Mouse (Mus musculus) gastrocnemius, postnatal 14 days (tissue): ENCODE results near the gene Rarg. TPM values are rescaled to one million over a fixed set of nuclear protein-coding genes. Genes with fewer than 3 reads are reported as not detected.

Source experiments
- DNase-seq: peaks from one replicate; pipeline ENCODE4 v3.0.0; 2021; ENCODE audit warnings: mixed read lengths
- intact Hi-C: fragments of 180-260 bp; cut with DNase I; formaldehyde crosslinking; loops from one replicate; pipeline ENCODE4 v1.15.1; 2025; ENCODE audit warnings: low total_unique reads
- long read RNA-seq, 2 experiments: library from polyadenylated mRNA; stranded (forward); transcript quantifications; one replicate each; pipeline ENCODE4 v2.0.0; 2021
- total RNA-seq, 2 experiments: library from RNA; stranded (reverse); gene quantifications; 2 replicates each; pipeline ENCODE4 v1.2.3; 2021

Rarg gene
- 10 to 100 TPM; 12.9 to 13.2 TPM for total RNA-seq
- long read RNA-seq, experiment 1, partial matches to known transcripts = 1 of 5 reads
- long read RNA-seq, experiment 1, other reads (novel, unspliced or antisense) = 0 of 5 reads
- long read RNA-seq, experiment 2, partial matches to known transcripts = 3 of 8 reads
- long read RNA-seq, experiment 2, other reads (novel, unspliced or antisense) = 2 of 8 reads

DNA sequence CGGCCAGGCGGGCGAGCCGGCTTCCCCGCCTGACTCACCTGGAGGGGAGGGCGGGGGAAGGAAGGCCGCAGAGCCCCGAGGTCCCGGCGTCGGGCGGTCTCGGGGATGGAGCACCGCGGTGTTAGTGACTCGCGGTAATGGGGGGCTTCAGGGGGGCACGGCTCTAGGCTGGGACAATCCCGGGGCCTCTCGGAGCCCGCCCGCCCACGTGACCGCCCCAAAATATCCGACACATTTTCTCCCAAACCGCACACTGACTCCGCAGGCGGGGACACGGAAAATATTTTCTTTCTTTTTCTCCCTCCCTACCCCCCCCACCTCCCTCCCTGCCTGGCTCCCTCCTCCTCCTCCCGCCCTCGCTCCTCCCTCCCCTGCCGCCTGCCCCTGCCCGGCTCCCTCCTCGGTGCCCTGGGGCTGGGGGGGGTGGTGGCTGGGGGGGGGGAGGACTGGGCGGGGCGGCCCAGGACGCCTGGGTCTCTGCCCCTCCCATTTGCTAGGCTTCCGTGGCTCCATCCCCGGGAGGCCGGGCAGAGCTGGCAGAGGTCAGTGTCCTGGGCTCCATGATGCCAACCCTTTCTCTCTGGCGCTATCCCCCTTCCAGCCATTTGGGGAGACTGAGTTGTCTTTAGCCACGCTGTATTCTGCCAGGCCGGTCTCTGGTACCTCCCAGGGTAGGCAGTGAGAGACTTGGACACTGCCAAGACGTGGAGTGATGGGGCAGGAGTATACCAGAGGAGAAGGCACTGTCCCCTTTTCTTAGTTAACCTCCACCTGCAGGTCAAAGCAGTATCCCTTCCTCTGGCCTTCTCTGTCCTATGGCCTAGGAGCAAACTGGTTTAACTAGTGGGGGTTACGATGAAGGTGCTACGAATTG, at the start of gene Rarg:
TSS of gene Rarg (minus strand) at position 316 of the 874 bp plus-strand sequence.
- intact Hi-C loops = no loop called here
- DNase-seq = peak; percentile 52

GRCm38 (mm10) chr15:102302542-102302941, 45.2 kb upstream of the Rarg start:
- intact Hi-C loops = no loop called here
- DNase-seq = no peak

DNA sequence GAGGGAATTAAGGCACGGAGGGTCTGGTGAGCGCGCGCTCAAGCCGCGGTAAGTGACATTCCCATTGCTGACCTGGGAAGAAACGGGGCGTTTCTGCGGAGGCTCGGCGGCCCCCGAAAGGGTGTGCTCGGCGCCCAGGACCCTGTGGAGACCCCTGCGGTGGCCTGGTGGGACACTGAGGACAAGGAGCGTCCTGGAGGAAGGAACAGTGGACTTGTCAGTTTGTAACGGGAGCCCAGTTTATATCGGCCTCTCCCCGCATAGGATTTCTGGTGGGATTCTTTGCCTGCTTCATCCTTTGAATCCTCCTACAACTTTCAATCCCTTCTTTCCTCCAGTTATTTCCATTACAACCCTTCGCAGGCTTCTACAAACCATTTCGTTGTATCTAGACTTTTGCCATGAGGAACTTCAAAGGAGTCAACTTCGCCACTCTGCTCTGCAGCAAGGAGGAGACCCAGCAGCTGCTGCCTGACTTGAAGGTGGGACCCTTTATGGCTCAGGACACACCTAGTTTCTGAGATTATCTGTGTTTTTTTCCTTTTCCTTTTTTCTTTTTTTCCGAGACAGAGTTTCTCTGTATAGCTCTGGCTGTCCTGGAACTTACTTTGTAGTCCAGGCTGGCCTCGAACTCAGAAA, 39.2 kb upstream of the Rarg start:
- DNase-seq = no peak

GRCm38 (mm10) chr15:102295633-102296367, 38.5 kb upstream of the Rarg start, which contains the start of gene Espl1:
Gene Espl1 (plus strand): TSS chr15:102296266.
- intact Hi-C loops = no loop called here
- DNase-seq = peak; percentile 93

More for the DNA sequence above, 39.2 kb upstream of the Rarg start:
- intact Hi-C loops = no loop called here

DNA sequence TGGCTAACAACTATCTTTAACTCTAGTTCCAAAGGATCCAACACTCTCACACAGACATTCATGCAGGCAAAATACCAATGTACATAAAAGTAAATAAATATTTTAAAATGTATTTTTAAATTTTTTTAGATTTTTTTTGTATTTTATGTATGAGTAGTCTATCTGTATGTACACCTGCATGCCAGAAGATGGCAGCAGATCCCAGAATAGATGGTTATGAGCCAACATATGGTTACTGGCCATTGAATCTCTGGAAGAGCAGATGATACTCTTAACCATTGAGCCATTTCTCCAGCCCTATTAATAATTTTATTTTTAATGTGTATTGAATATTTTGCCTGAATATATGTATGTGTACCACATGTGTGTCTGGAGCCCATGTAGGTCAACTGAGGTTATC, 30.1 kb upstream of the Rarg start:
- no peak for DNase-seq

DNA sequence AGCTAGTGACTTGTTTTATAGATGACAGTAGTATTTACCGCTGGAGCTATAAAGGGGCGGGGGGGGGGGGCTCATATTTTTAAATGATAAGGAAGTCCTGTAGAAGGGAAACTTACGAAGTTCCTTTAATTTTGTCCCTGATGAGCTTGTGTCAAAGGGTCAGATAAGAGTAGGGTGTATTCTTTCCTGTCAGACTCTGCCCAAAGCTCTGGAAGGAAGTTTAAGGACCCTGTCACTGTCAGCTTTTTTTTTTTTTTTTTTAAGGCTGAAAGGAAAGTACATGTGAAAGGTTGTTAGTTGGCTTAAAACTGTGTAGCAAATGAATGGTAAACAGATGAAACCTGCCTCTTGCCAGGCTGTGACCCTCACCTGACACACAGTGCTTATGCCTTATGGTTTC, 26.3 kb upstream of the Rarg start:
- DNase-seq = no peak
- intact Hi-C loops = no loop called here

More for the DNA sequence above, 30.1 kb upstream of the Rarg start:
- intact Hi-C loops = no loop called here

DNA sequence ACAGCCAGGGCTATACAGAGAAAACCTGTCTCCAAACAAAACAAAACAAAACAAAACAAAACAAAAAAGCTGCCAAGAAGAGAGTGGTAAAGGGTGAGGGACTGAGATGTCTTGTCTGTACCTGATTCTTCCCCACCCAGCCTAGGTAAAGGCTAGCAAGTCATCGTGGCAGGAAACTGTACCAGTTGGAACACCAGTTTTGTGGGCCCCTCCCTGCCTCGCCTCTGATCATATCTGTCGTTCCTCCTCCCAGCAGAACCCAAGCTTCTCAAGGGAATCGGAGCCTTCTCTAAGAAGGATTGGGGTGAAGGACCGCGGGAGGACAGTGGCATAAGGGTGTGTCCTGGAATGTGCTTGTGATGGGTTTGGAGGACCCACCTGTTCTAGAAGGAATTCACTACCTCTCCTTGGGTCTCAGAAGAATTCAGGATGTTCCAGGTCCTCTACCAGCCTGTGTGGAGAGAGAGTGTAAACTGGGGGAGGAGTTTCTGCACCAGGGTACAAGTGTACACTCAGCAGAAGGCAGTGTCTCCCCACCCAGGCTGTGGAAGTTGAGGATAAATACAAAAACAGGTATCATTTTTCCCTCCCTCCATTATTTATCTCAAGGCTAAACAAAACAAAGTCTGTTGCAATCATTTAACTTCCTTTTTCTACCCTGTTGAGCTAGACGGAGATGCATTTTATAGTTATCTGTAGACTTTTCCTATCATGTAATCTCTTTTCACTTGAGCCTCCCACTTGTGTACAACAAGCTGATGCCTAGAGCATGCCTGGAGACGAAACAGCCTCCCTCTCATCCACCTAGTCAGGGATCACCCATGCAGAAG, 25.4 kb upstream of the Rarg start:
- DNase-seq = no peak
- intact Hi-C loops = no loop called here

GRCm38 (mm10) chr15:102280623-102281022, 23.3 kb upstream of the Rarg start:
- DNase-seq = no peak
- intact Hi-C loops = no loop called here

DNA sequence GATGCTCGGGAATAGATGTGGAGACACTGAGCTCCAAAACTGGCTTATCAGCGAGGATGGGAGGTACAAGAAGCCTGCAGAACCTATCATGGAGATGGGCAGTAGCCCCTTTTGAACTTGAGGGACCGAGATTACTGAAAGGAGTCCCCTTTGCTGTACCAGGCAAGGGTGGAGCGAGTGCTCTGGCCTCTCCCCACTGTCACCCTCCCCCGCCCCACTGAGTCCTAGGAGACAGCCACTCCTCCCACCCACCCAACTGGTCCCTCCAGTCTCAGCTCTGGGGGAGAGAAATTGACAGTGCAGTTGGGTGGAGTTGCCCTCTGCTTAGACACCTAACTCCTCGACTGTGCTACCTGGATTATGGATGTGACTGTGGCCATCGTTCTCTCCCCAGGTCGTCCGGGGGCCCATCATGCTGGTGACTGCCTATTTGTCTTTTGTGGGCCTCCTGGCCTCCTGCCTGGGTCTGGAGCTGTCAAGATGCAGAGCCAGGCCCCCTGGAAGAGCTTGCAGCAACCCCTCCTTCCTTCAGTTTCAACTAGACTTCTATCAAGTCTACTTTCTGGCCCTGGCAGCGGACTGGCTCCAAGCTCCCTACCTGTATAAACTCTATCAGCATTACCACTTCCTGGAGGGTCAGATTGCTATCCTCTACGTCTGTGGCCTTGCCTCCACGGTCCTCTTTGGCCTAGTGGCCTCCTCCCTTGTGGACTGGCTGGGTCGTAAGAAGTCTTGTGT, 22.6 kb upstream of the Rarg start:
- DNase-seq = no peak
- intact Hi-C loops = no loop called here

DNA sequence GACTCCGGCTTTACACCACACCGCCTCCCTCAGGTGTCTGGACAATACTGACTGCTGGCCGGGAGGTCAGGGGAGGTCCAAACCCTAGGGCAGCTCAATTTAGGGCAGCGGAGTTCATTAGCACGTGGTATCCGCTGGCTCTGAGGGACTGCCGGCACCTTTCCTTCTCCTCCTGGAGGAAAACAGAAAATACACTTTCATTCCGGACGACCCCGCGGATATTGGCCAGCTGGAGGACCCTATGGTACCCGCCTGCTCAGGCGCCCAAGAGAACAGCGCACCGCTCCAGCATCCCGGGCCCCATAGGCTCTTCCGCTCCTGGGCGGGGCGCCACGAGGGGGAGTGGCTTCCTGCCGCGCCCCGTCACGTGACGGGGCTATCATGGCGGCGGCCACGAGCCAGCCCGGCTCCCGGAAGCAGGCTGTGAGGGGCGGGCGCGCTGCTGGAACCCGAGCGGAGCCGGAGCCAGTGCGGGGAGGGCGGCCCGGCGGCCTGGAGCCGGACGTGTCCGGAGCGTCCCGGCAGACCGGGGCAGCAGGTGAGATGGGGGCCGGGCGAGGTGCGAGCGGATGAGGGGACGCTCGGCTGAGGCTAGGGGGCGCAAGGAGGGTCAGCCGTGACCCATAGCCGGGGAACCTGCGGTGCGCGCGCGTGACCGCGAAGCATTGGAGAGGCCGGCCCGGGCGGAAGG, 21.9 kb upstream of the Rarg start, which contains the start of gene Mfsd5:
TSS of gene Mfsd5 (plus strand) at position 363 of the 691 bp plus-strand sequence.
- peak; percentile 91 for DNase-seq
- intact Hi-C loops = no loop called here

DNA sequence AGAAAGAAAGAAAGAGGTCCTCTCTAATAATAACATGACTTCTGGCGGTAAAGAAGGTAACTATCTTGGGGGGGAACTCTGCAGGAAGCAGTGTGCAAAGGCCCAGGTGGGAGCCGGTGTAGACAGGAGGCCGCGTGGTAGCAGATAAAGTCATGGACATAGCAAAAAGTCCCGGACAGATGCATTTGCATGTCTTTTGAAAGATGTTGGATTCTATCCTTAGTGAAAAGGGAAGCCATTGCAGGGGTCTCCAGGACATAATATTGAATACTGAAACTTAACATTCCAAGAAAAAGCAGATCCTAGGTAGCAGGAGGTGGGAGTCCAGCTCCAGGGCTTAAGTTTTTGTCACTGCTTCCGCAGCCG, 21.4 kb upstream of the Rarg start:
- intact Hi-C loops = no loop called here
- no peak for DNase-seq

GRCm38 (mm10) chr15:102273982-102274716, 16.8 kb upstream of the Rarg start:
- intact Hi-C loops = loop anchor here (5.0 kb wide), 1 partner anchor 37 kb away; no protein-coding TSS in a partner anchor
- DNase-seq = no peak

DNA sequence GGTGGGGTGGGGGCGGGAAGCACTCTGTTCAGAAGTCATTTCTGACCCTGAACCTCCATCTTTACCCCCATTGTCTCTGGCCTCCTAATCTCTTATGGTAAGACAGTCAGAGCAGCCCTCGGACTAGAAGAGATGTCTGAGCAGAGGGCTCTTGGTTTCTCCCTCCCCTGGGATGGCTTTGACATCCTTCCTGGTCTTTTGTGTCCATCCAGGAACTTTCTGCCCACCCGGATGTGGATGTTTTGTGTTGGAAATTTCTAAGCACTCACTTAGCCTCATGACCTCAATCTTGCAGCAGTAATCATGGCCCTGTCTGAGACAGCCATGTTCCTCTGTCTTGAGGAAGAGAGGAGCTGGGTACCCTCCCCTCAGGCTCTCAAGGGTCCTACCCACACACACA, 14.1 kb upstream of the Rarg start:
- intact Hi-C loops = loop anchor here (5.0 kb wide), 1 partner anchor 34 kb away; no protein-coding TSS in a partner anchor
- no peak for DNase-seq

GRCm38 (mm10) chr15:102270274-102270960, 13.1 kb upstream of the Rarg start, which contains the start of gene Gm9918:
Gene Gm9918 (plus strand): TSS chr15:102270563.
- intact Hi-C loops = loop anchor here (5.0 kb wide), 1 partner anchor 33 kb away; no protein-coding TSS in a partner anchor
- DNase-seq = no peak

DNA sequence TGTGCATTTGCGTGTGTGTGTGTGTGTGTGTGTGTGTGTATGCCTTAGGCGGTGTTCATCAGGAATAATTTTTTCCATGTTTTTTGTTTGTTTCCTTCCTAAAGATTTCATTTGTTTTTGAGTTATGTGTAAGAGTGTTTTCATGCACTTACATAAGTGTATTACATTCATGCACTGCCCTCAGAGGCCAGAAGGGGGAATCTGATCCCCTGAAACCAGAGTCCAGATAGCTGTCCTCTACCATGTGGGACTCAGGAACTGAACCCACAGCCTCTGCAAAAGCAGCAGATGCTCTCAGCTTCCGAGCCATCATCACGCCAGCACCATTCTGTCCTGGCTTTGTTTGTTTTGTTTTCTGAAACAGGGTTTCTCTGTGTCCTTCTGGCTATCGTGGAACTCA, 8.2 kb upstream of the Rarg start:
- intact Hi-C loops = no loop called here
- DNase-seq = no peak

DNA sequence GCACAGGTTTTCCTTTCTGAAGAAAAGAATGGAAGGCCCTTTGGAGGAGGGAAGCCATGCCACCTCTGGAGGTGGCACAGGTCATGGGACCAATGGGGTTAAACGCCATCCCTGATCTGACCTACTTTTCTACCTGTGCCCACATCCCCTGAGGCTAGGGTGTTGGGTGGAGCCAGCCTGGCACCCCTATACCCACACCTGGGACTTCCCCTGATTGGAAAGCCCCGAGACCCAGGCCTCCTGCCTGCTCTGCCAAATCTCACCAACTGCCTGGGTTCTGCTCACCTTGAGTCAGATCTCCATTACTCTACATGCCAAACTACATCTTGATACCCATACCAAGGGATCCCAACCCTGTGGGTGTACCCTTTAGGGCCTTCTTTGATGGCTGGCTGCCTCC, 5.7 kb upstream of the Rarg start:
- intact Hi-C loops = no loop called here
- no peak for DNase-seq
